Mouse (Mus musculus) lung, postnatal 0 days (tissue): ENCODE data around the gene Cmtm8. TPM values are rescaled to one million over a fixed set of nuclear protein-coding genes. Genes with fewer than 3 reads are reported as not detected.
A peak's percentile ranks its signal among the peaks of the same experiment; 100 is the strongest.

Source experiments
- ATAC-seq: fragments of 200-750 bp; cut with Nextera tagmentation; 2 replicates; pipeline ENCODE4 v1.8.0; 2017; ENCODE audit warnings: moderate library complexity
- DNase-seq: peaks from one replicate; pipeline ENCODE4 v3.0.0-alpha.2; 2016; ENCODE audit warnings: low spot score
- H3K27ac ChIP-seq: fragments of 300-500 bp; sonication (generic); 2 replicates; pipeline ENCODE4 v1.5.1; 2014; ENCODE audit warnings: antibody characterized with exemption, mild to moderate bottlenecking, low read length, mixed read lengths
- H3K27me3 ChIP-seq: fragments of 300-500 bp; sonication (generic); replicated peaks from 2 replicates; pipeline ENCODE4 v1.6.1; 2014; ENCODE audit warnings: low read length, mixed read lengths; ENCODE audit not compliant: insufficient read depth
- H3K36me3 ChIP-seq: fragments of 300-500 bp; sonication (generic); 2 replicates; pipeline ENCODE4 v1.6.1; 2014; ENCODE audit warnings: low read length, mixed read lengths; ENCODE audit not compliant: insufficient read depth
- H3K4me1 ChIP-seq: fragments of 300-500 bp; sonication (generic); 2 replicates; pipeline ENCODE4 v1.6.1; 2014; ENCODE audit warnings: antibody characterized with exemption, low read depth, low read length, mixed read lengths; ENCODE audit not compliant: insufficient read depth
- H3K4me2 ChIP-seq: fragments of 300-500 bp; sonication (generic); replicated peaks from 2 replicates; pipeline ENCODE4 v1.6.1; 2014; ENCODE audit warnings: low read depth, mild to moderate bottlenecking, low read length, moderate library complexity, mixed read lengths
- H3K4me3 ChIP-seq: fragments of 300-500 bp; sonication (generic); 2 replicates; pipeline ENCODE4 v1.5.1; 2014; ENCODE audit warnings: low read depth, low read length
- H3K9ac ChIP-seq: fragments of 300-500 bp; sonication (generic); replicated peaks from 2 replicates; pipeline ENCODE4 v1.6.1; 2014; ENCODE audit warnings: low read depth, mild to moderate bottlenecking
- H3K9me3 ChIP-seq: fragments of 300-500 bp; sonication (generic); 2 replicates; pipeline ENCODE4 v1.6.1; 2016; ENCODE audit warnings: low read length, mixed read lengths
- CTCF ChIP-seq: IDR thresholded peaks from 2 replicates; pipeline ENCODE4 v1.5.1; 2016; ENCODE audit warnings: antibody characterized with exemption, mild to moderate bottlenecking
- EP300 ChIP-seq: IDR thresholded peaks from 2 replicates; pipeline ENCODE4 v1.6.1; 2016; ENCODE audit warnings: antibody characterized with exemption, mild to moderate bottlenecking, control low read depth
- WGBS: fragments of 180-500 bp; shearing (Covaris S2); extraction: QIAGEN DNeasy Blood & Tissue Kit; methylation state at CpG from one replicate; pipeline ENCODE4 v1.1.7; 2014; 5-methylcytosine and 5-hydroxymethylcytosine counted together
- polyA plus RNA-seq: library from polyadenylated mRNA; unstranded; fragments of >200 nt; fragmentation: Nextera tagmentation; extraction: Ambion mirVana; gene quantifications from 2 replicates; pipeline ENCODE4 v1.2.1, GENCODE M21; 2015

Gene Cmtm8
- polyA plus RNA-seq, 1 experiment from 2014 or later = 130 TPM

GRCm38 (mm10) chr9:114805151-114805671 is 38.7 kb downstream of the Cmtm8 start:
- H3K27me3 ChIP-seq = no peaks in the 10 kb centered on the region
- DNase-seq (peak; percentile 95), ATAC-seq (peak; percentile 90)
- no peaks in the 10 kb centered on the region for H3K36me3 ChIP-seq
- H3K9ac ChIP-seq = no peak overlapping the region
- H3K9me3 ChIP-seq = no peaks in the 10 kb centered on the region
- H3K4me2 ChIP-seq = peak overlapping the region; percentile 28; the same call in 1 of the 2 replicates
- H3K4me3 ChIP-seq = no peak overlapping the region
- no peak overlapping the region for H3K27ac ChIP-seq
- 21% methylated on average over 19 of the region's 19 CpGs for WGBS
- TF ChIP-seq CTCF (no peak), EP300 (peak; percentile 84)
- H3K4me1 ChIP-seq = peaks cover 7% of the 10 kb centered on the region; the same call in 1 of the 2 replicates

- peaks cover 7% of the 10 kb centered on the region; the same call in 1 of the 2 replicates for H3K4me1 ChIP-seq
- H3K9ac ChIP-seq = no peak overlapping the region
- H3K9me3 ChIP-seq = no peaks in the 10 kb centered on the region
- no peak overlapping the region for H3K4me3 ChIP-seq
- ATAC-seq (no peak), DNase-seq (no peak)
- 75% methylated on average over 1 of the region's 1 CpGs for whole genome bisulfite sequencing
- H3K36me3 ChIP-seq = no peaks in the 10 kb centered on the region
- H3K27me3 ChIP-seq = no peaks in the 10 kb centered on the region
- TF ChIP-seq CTCF = no peak
- no peak overlapping the region for H3K27ac ChIP-seq
- H3K4me2 ChIP-seq = no peak overlapping the region
Observed at GRCm38 (mm10) chr9:114802191-114802590, 41.8 kb downstream of the Cmtm8 start.

GRCm38 (mm10) chr9:114801301-114801700 is 42.7 kb downstream of the Cmtm8 start:
- Histone ChIP-seq H3K9ac (no peak overlapping the region), H3K36me3 (no peaks in the 10 kb centered on the region), H3K4me3 (no peak overlapping the region), H3K4me2 (no peak overlapping the region), H3K4me1 (peaks cover 7% of the 10 kb centered on the region; the same call in 1 of the 2 replicates), H3K27me3 (no peaks in the 10 kb centered on the region), H3K27ac (no peak overlapping the region), H3K9me3 (no peaks in the 10 kb centered on the region)
- DNase-seq (no peak), ATAC-seq (no peak)
- TF ChIP-seq CTCF (no peak), EP300 (no peak)
- 52% methylated on average over 15 of the region's 15 CpGs for WGBS

GRCm38 (mm10) chr9:114799498-114800107 is 44.4 kb downstream of the Cmtm8 start:
- H3K9ac ChIP-seq = no peak overlapping the region
- H3K27ac ChIP-seq = no peak overlapping the region
- no peak overlapping the region for H3K4me2 ChIP-seq
- ATAC-seq (no peak), DNase-seq (no peak)
- H3K4me1 ChIP-seq = peaks cover under 1% of the 10 kb centered on the region; the same call in 1 of the 2 replicates
- no peaks in the 10 kb centered on the region for H3K9me3 ChIP-seq
- TF ChIP-seq EP300 = no peak
- no peak for TF ChIP-seq CTCF
- 51% methylated on average over 10 of the region's 10 CpGs for WGBS
- H3K36me3 ChIP-seq = no peaks in the 10 kb centered on the region
- H3K27me3 ChIP-seq = no peaks in the 10 kb centered on the region
- H3K4me3 ChIP-seq = no peak overlapping the region

GRCm38 (mm10) chr9:114798845-114799244 is 45.1 kb downstream of the Cmtm8 start:
- Histone ChIP-seq H3K36me3 (no peaks in the 10 kb centered on the region), H3K27ac (no peak overlapping the region), H3K9me3 (no peaks in the 10 kb centered on the region), H3K9ac (no peak overlapping the region), H3K4me1 (no peaks in the 10 kb centered on the region), H3K4me2 (no peak overlapping the region), H3K27me3 (no peaks in the 10 kb centered on the region), H3K4me3 (no peak overlapping the region)
- ATAC-seq (no peak), DNase-seq (no peak)
- TF ChIP-seq CTCF (no peak), EP300 (no peak)
- 30% methylated on average over 6 of the region's 6 CpGs for WGBS

GRCm38 (mm10) chr9:114797329-114798004 is 46.5 kb downstream of the Cmtm8 start:
- peak; percentile 83 for ATAC-seq
- Histone ChIP-seq H3K4me1 (no peaks in the 10 kb centered on the region), H3K9me3 (no peaks in the 10 kb centered on the region), H3K4me3 (no peak overlapping the region), H3K4me2 (no peak overlapping the region), H3K27me3 (no peaks in the 10 kb centered on the region), H3K27ac (no peak overlapping the region), H3K9ac (no peak overlapping the region), H3K36me3 (no peaks in the 10 kb centered on the region)
- 48% methylated on average over 11 of the region's 11 CpGs for WGBS
- peak; percentile 99 for TF ChIP-seq CTCF
- no peak for TF ChIP-seq EP300
- peak; percentile 87 for DNase-seq
